Comparison of ENCODE assay signal across 14 mouse cellular contexts in the genomic region with DNA sequence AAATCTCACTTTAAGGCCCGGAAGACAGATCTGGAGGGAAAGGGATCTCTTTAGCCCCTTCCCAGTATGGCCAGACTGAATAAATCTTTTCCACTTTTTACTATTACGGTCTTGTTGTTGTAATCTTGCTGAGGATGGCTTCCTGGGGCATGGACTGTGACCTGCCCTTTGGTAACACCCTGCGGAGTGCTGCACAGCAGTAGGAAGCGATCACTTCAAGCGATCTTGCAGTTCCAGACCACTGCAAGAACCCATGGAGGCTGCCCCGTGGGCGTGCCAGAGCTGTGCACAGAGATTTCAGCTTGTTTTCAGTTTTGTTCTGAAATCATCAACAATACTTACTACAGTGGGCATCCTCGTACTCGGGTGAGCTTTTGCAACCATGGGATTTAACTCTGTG. TPM values are rescaled to one million over a fixed set of nuclear protein-coding genes. Genes with fewer than 3 reads are reported as not detected.
DNase-seq lines count a peak whose midpoint lies in the region; ATAC-seq and TF ChIP-seq lines count a peak whose summit lies in the region.
"Had no signal": no experiment of that assay in that cellular context is flagged by ENCODE, and none has a peak within 500 bp of the region (broad histone marks: within the 10 kb centered on the region; RNA-seq: fewer than 3 reads in every experiment).

No protein-coding gene starts in this region.

- no peaks in the 10 kb centered on the region; the same call in 1 of the 2 replicates for H3K36me3 ChIP-seq in heart, embryonic 12.5 days
- H3K36me3 ChIP-seq in heart, embryonic 11.5 days (ENCODE audit: control insufficient read depth, insufficient read depth, low read length), result no peaks in the 10 kb centered on the region
- H3K36me3 ChIP-seq in midbrain, embryonic 11.5 days (ENCODE audit: control insufficient read depth, insufficient read depth, low read length), result no peaks in the 10 kb centered on the region
- no peaks in the 10 kb centered on the region for H3K36me3 ChIP-seq in midbrain, embryonic 13.5 days
- no peaks in the 10 kb centered on the region for H3K36me3 ChIP-seq in forebrain, embryonic 14.5 days (ENCODE audit: control insufficient read depth, insufficient read depth, low read length)
- H3K36me3 ChIP-seq in heart, adult 2 months (ENCODE audit: control insufficient read depth, insufficient read depth, low read length), result no peaks in the 10 kb centered on the region

- H3K4me1 ChIP-seq in heart, embryonic 12.5 days (replicated peaks), result peaks cover 37% of the 10 kb centered on the region
- H3K4me1 ChIP-seq in heart, embryonic 11.5 days (ENCODE audit: control insufficient read depth, insufficient read depth, low read length), result peaks cover 21% of the 10 kb centered on the region
- H3K4me1 ChIP-seq in midbrain, embryonic 11.5 days (ENCODE audit: control insufficient read depth, insufficient read depth, low read length), result peaks cover 14% of the 10 kb centered on the region; the same call in 1 of the 2 replicates
- H3K4me1 ChIP-seq in midbrain, embryonic 13.5 days (replicated peaks), result peaks cover 39% of the 10 kb centered on the region
- peaks cover 8% of the 10 kb centered on the region for H3K4me1 ChIP-seq in forebrain, embryonic 14.5 days (ENCODE audit: control insufficient read depth, insufficient read depth, low read length)
- H3K4me1 ChIP-seq in heart, adult 2 months (ENCODE audit: control insufficient read depth, insufficient read depth, low read length), result peaks cover 11% of the 10 kb centered on the region

- DNase-seq in midbrain, embryonic 11.5 days (ENCODE audit: low spot score, missing footprints), result peak; percentile 87
- no peak for DNase-seq in forebrain, embryonic 14.5 days (ENCODE audit: low spot score)
- DNase-seq in kidney, postnatal 10 days, result peak; percentile 55
- DNase-seq in heart, adult 2 months, result no peak
- no peak for DNase-seq in natural killer cell, adult 2 months (ENCODE audit: low spot score in 2 of 2)
- DNase-seq: adrenal gland, adult 8-10 months; heart, postnatal 14 days; thymus, postnatal 25 days had no signal

- TF ChIP-seq POLR2A in heart, adult 2 months (IDR thresholded peaks at IDR 0.05; ENCODE audit: insufficient read depth, low read depth, low read length), result no peak

- H3K27ac ChIP-seq in heart, embryonic 12.5 days (ENCODE audit: poor library complexity, severe bottlenecking), result no peak overlapping the region
- H3K27ac ChIP-seq in heart, embryonic 11.5 days (ENCODE audit: low read depth, low read length), result no peak overlapping the region
- H3K27ac ChIP-seq in midbrain, embryonic 11.5 days (ENCODE audit: low read depth, low read length), result no peak overlapping the region
- H3K27ac ChIP-seq in midbrain, embryonic 13.5 days, result no peak overlapping the region
- H3K27ac ChIP-seq in forebrain, embryonic 14.5 days (ENCODE audit: low read depth, low read length), result no peak overlapping the region
- H3K27ac ChIP-seq in heart, adult 2 months, result no peak overlapping the region
- H3K27ac ChIP-seq: liver, embryonic 12.5 days had no signal

- TF ChIP-seq CTCF in heart, adult 2 months (IDR thresholded peaks at IDR 0.05), result no peak

- intact Hi-C loops in heart, adult 2 months (cut with DNase I), result no loop called here

- no peaks in the 10 kb centered on the region for H3K27me3 ChIP-seq in heart, embryonic 12.5 days (replicated peaks)
- no peaks in the 10 kb centered on the region for H3K27me3 ChIP-seq in heart, embryonic 11.5 days (ENCODE audit: control insufficient read depth, insufficient read depth, low read length)
- H3K27me3 ChIP-seq in midbrain, embryonic 11.5 days (ENCODE audit: control insufficient read depth, insufficient read depth, low read length), result no peaks in the 10 kb centered on the region
- no peaks in the 10 kb centered on the region for H3K27me3 ChIP-seq in midbrain, embryonic 13.5 days
- H3K27me3 ChIP-seq in forebrain, embryonic 14.5 days (replicated peaks; ENCODE audit: control insufficient read depth, insufficient read depth, low read length), result no peaks in the 10 kb centered on the region
- H3K27me3 ChIP-seq in heart, adult 2 months (ENCODE audit: control insufficient read depth, insufficient read depth, low read length), result no peaks in the 10 kb centered on the region
- H3K27me3 ChIP-seq: liver, embryonic 12.5 days; megakaryocyte, embryonic 14.5 days had no signal

- no peak for ATAC-seq in heart, embryonic 12.5 days (ENCODE audit: insufficient number of reproducible peaks, low FRiP score)
- ATAC-seq in heart, embryonic 11.5 days (replicated peaks; ENCODE audit: insufficient number of reproducible peaks, low FRiP score, low TSS enrichment), result no peak
- no peak for ATAC-seq in midbrain, embryonic 11.5 days (ENCODE audit: low FRiP score)
- no peak for ATAC-seq in midbrain, embryonic 13.5 days
- no peak for ATAC-seq in forebrain, embryonic 14.5 days
- ATAC-seq: liver, embryonic 12.5 days had no signal

- no peak for TF ChIP-seq EP300 in heart, adult 2 months (IDR thresholded peaks at IDR 0.05; ENCODE audit: insufficient read depth, low read depth, low read length)

- H3K9ac ChIP-seq in heart, embryonic 12.5 days, result 0 out of 2 replicates have a peak overlapping the region, but pooled peaks have one; percentile 16
- H3K9ac ChIP-seq in heart, embryonic 11.5 days (ENCODE audit: low read depth, low read length), result no peak overlapping the region
- no peak overlapping the region for H3K9ac ChIP-seq in midbrain, embryonic 11.5 days (ENCODE audit: low read length)
- no peak overlapping the region for H3K9ac ChIP-seq in midbrain, embryonic 13.5 days (replicated peaks)
- H3K9ac ChIP-seq in forebrain, embryonic 14.5 days (ENCODE audit: low read length), result peak overlapping the region; percentile 3; the same call in 1 of the 2 replicates
- no peak overlapping the region for H3K9ac ChIP-seq in heart, adult 2 months (ENCODE audit: low read depth, low read length)
- H3K9ac ChIP-seq: liver, embryonic 12.5 days had no signal

- 55% methylated on average over 9 of the region's 9 CpGs for WGBS in heart, embryonic 12.5 days
- WGBS in heart, embryonic 11.5 days (ENCODE audit: insufficient replicate concordance), result 49% methylated on average over 9 of the region's 9 CpGs
- 17% methylated on average over 9 of the region's 9 CpGs for WGBS in midbrain, embryonic 11.5 days
- WGBS in midbrain, embryonic 13.5 days, result 20% methylated on average over 9 of the region's 9 CpGs
- 15% methylated on average over 9 of the region's 9 CpGs for WGBS in forebrain, embryonic 14.5 days
- WGBS in heart, adult 2 months, result 77% methylated on average over 9 of the region's 9 CpGs

- H3K79me2 ChIP-seq in heart, adult 2 months (replicated peaks; ENCODE audit: control insufficient read depth, insufficient read depth, low read length), result no peaks in the 10 kb centered on the region

- H3K4me2 ChIP-seq in heart, embryonic 12.5 days, result no peak overlapping the region
- H3K4me2 ChIP-seq in heart, embryonic 11.5 days, result no peak overlapping the region
- H3K4me2 ChIP-seq in midbrain, embryonic 11.5 days, result no peak overlapping the region
- no peak overlapping the region for H3K4me2 ChIP-seq in midbrain, embryonic 13.5 days (replicated peaks)
- no peak overlapping the region for H3K4me2 ChIP-seq in forebrain, embryonic 14.5 days (ENCODE audit: low read length)
- H3K4me2 ChIP-seq: liver, embryonic 12.5 days had no signal

- H3K4me3 ChIP-seq in heart, embryonic 12.5 days, result no peak overlapping the region
- H3K4me3 ChIP-seq in heart, embryonic 11.5 days (ENCODE audit: low read depth, low read length), result no peak overlapping the region
- no peak overlapping the region for H3K4me3 ChIP-seq in midbrain, embryonic 11.5 days (ENCODE audit: low read depth, low read length)
- no peak overlapping the region for H3K4me3 ChIP-seq in midbrain, embryonic 13.5 days (replicated peaks)
- H3K4me3 ChIP-seq in forebrain, embryonic 14.5 days (ENCODE audit: low read depth, low read length), result no peak overlapping the region
- H3K4me3 ChIP-seq in heart, adult 2 months, result no peak overlapping the region
- H3K4me3 ChIP-seq: liver, embryonic 12.5 days; megakaryocyte, embryonic 14.5 days had no signal

- no peaks in the 10 kb centered on the region for H3K9me3 ChIP-seq in heart, embryonic 12.5 days (replicated peaks)
- no peaks in the 10 kb centered on the region for H3K9me3 ChIP-seq in heart, embryonic 11.5 days (replicated peaks; ENCODE audit: control insufficient read depth, low read length)
- no peaks in the 10 kb centered on the region for H3K9me3 ChIP-seq in midbrain, embryonic 11.5 days (ENCODE audit: control insufficient read depth, low read length)
- no peaks in the 10 kb centered on the region for H3K9me3 ChIP-seq in midbrain, embryonic 13.5 days
- H3K9me3 ChIP-seq in forebrain, embryonic 14.5 days (replicated peaks; ENCODE audit: control insufficient read depth, low read length), result no peaks in the 10 kb centered on the region
- H3K9me3 ChIP-seq: liver, embryonic 12.5 days; megakaryocyte, embryonic 14.5 days had no signal

RNA-seq across cellular contexts. Expression of a gene that starts 8.7 kb away (rescaled TPM):
- polyA plus RNA-seq in heart, embryonic 12.5 days (2016; fragmentation: Nextera tagmentation; extraction: Ambion mirVana), result 19.4 and 20.2 TPM in 2 replicates
- polyA plus RNA-seq in heart, embryonic 11.5 days (2014; fragmentation: Nextera tagmentation; extraction: Ambion mirVana), result 18.7 and 21.8 TPM in 2 replicates
- 18.6 and 22.9 TPM in 2 replicates for polyA plus RNA-seq in midbrain, embryonic 11.5 days (2014; fragmentation: Nextera tagmentation; extraction: Ambion mirVana)
- 26.2 and 28.4 TPM in 2 replicates for polyA plus RNA-seq in midbrain, embryonic 13.5 days (2015; fragmentation: Nextera tagmentation; extraction: Ambion mirVana)
- polyA plus RNA-seq in forebrain, embryonic 14.5 days (2014; fragmentation: Nextera tagmentation; extraction: Ambion mirVana), result 19.2 and 21.0 TPM in 2 replicates
- total RNA-seq in heart, adult 2 months (2021), result 1 to 10 TPM; 7.3 to 7.6 TPM
- 16.9 and 22.9 TPM in 2 replicates for polyA plus RNA-seq in heart, adult 2 months (2012; rRNA removed)

RNA-seq across cellular contexts. Expression of a gene that starts 36.7 kb away (rescaled TPM):
- polyA plus RNA-seq in heart, embryonic 12.5 days (2016; fragmentation: Nextera tagmentation; extraction: Ambion mirVana), result 11.8 and 12.3 TPM in 2 replicates
- 5.8 and 7.9 TPM in 2 replicates for polyA plus RNA-seq in heart, embryonic 11.5 days (2014; fragmentation: Nextera tagmentation; extraction: Ambion mirVana)
- 17.6 and 17.7 TPM in 2 replicates for polyA plus RNA-seq in midbrain, embryonic 11.5 days (2014; fragmentation: Nextera tagmentation; extraction: Ambion mirVana)
- polyA plus RNA-seq in midbrain, embryonic 13.5 days (2015; fragmentation: Nextera tagmentation; extraction: Ambion mirVana), result 90.9 and 91.6 TPM in 2 replicates
- polyA plus RNA-seq in forebrain, embryonic 14.5 days (2014; fragmentation: Nextera tagmentation; extraction: Ambion mirVana), result 73.9 and 91.1 TPM in 2 replicates
- 1 to 10 TPM; 3.9 to 4.9 TPM for total RNA-seq in heart, adult 2 months (2021)
- polyA plus RNA-seq in heart, adult 2 months (2012; rRNA removed), result 15.9 and 21.4 TPM in 2 replicates
- total RNA-seq: neutrophil, adult 5-6 weeks had no signal

Comparison
In these comparisons a context has a peak if more than half of its experiments do, and no peak if none do; other contexts are left out.
1. H3K9ac ChIP-seq: peak in heart, embryonic 12.5 days (single experiment) and forebrain, embryonic 14.5 days (single experiment); none in heart, embryonic 11.5 days (single experiment), midbrain, embryonic 11.5 days (single experiment), midbrain, embryonic 13.5 days (single experiment) and heart, adult 2 months (single experiment).
2. DNase-seq: peak in midbrain, embryonic 11.5 days (single experiment) and kidney, postnatal 10 days (single experiment); none in forebrain, embryonic 14.5 days (single experiment), heart, adult 2 months (0 of 2) and natural killer cell, adult 2 months (0 of 2).